Mouse (Mus musculus): ENCODE measurements around the gene Slc3a2. TPM values are rescaled to one million over a fixed set of nuclear protein-coding genes. Genes with fewer than 3 reads are reported as not detected.
A peak's percentile ranks its signal among the peaks of the same experiment; 100 is the strongest.

Slc3a2 gene
- polyA plus RNA-seq, 1 experiment = 214 TPM

DNA sequence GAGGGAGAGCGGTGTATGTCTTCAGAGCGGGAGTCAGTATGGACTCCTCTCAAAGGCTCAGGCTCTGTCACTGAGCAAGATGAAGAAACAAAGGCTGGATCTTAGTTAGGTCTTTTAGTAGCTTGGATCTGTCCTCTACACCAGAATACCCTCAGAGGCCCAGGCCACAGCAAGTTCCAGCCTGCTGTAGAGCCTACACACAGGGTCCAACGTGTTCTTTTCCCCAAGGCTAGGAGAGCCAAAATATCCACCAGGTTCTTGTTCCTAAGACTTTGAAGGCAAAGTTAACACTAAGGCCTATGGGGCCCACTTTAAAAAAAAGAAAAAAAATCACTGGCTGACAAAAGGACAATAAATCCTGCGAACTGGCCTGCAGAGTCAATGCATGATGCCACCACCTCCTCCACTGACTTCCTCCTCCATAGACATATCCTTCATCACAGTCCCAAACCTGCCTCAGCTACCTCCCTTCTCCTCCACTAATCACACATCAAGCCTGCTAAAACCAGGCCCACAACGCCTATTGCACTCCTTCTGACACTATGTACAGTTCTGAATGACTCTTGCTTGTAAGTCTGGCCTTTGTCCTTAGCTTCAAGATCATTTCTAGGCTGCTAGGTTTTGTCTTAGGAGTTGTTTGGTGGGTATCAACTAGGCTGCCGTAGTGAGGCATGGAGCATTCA, 18.0 kb downstream of the Slc3a2 start:
- DNase-seq = no peak
- TF ChIP-seq POLR2A (IDR thresholded peaks at IDR 0.05; ENCODE audit: borderline replicate concordance, insufficient read depth, low read length) (no peak), CTCF (IDR thresholded peaks at IDR 0.05; ENCODE audit: borderline replicate concordance, insufficient read depth, low read depth, low read length) (no peak)
- no peak overlapping the region for H3K27ac ChIP-seq (ENCODE audit: insufficient read depth, low read length)
- WGBS = 75% methylated on average over 6 of the region's 6 CpGs
- no peaks in the 10 kb centered on the region for H3K27me3 ChIP-seq (ENCODE audit: control insufficient read depth, insufficient read depth, low read length)
- H3K4me1 ChIP-seq (ENCODE audit: control insufficient read depth, insufficient read depth, low read length) = no peaks in the 10 kb centered on the region
- no peak overlapping the region for H3K4me3 ChIP-seq (replicated peaks; ENCODE audit: insufficient read depth, low read depth, low read length)

- no peaks in the 10 kb centered on the region for H3K4me1 ChIP-seq (ENCODE audit: control insufficient read depth, insufficient read depth, low read length)
- H3K27me3 ChIP-seq (ENCODE audit: control insufficient read depth, insufficient read depth, low read length) = no peaks in the 10 kb centered on the region
- no peak overlapping the region for H3K4me3 ChIP-seq (replicated peaks; ENCODE audit: insufficient read depth, low read depth, low read length)
- WGBS = 39% methylated on average over 4 of the region's 4 CpGs
- DNase-seq = no peak
- TF ChIP-seq POLR2A (IDR thresholded peaks at IDR 0.05; ENCODE audit: borderline replicate concordance, insufficient read depth, low read length) (no peak), CTCF (IDR thresholded peaks at IDR 0.05; ENCODE audit: borderline replicate concordance, insufficient read depth, low read depth, low read length) (no peak)
- H3K27ac ChIP-seq (ENCODE audit: insufficient read depth, low read length) = no peak overlapping the region
Measured at GRCm38 (mm10) chr19:8703571-8703970, 19.6 kb downstream of the Slc3a2 start.

DNA sequence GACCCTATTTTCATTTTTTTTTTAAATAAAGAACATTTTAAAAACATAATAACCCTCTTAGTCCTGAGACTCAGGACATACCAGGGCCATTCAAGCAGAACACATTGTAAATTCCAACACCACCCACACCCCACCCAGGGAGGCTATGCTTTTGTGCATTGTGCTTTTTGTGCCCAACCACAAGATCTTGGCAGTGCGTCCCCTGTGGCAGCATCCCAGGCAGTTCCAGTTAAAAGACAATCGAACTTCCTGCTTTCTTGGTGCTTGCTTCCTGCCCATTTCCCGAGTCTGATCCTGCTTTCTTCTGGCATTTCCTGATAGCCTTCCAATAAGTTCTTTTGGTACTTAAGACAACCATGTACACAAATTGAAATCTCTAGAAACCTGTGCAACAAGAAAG, 20.7 kb downstream of the Slc3a2 start:
- Histone ChIP-seq H3K4me3 (replicated peaks; ENCODE audit: insufficient read depth, low read depth, low read length) (no peak overlapping the region), H3K27me3 (ENCODE audit: control insufficient read depth, insufficient read depth, low read length) (no peaks in the 10 kb centered on the region), H3K4me1 (ENCODE audit: control insufficient read depth, insufficient read depth, low read length) (no peaks in the 10 kb centered on the region), H3K27ac (ENCODE audit: insufficient read depth, low read length) (no peak overlapping the region)
- WGBS = 27% methylated on average over 3 of the region's 3 CpGs
- TF ChIP-seq CTCF (IDR thresholded peaks at IDR 0.05; ENCODE audit: borderline replicate concordance, insufficient read depth, low read depth, low read length) (no peak), POLR2A (IDR thresholded peaks at IDR 0.05; ENCODE audit: borderline replicate concordance, insufficient read depth, low read length) (no peak)
- no peak for DNase-seq

DNA sequence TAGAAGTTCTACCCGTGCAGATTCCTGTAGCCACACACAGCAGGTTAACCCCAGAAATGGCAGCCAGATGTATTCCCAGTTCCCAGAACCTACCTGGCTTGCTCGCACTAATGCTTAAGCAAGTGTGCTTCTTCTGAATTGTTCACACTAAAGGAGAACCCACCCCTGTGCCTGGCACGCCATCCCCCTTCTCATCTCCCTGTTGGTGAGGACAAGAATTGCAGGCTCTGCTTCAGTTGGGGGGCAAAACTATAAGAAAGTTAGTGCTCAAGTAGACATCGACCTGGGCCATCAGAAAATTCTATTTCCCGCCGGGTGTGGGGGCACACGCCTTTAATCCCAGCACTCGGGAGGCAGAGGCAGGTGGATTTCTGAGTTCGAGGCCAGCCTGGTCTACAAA, 23.5 kb downstream of the Slc3a2 start:
- no peak for TF ChIP-seq POLR2A (IDR thresholded peaks at IDR 0.05; ENCODE audit: borderline replicate concordance, insufficient read depth, low read length)
- no peak for TF ChIP-seq CTCF (IDR thresholded peaks at IDR 0.05; ENCODE audit: borderline replicate concordance, insufficient read depth, low read depth, low read length)
- 72% methylated on average over 9 of the region's 9 CpGs for WGBS
- no peaks in the 10 kb centered on the region for H3K4me1 ChIP-seq (ENCODE audit: control insufficient read depth, insufficient read depth, low read length)

GRCm38 (mm10) chr19:8695330-8695729, 27.8 kb downstream of the Slc3a2 start:
- no peak for DNase-seq
- no peak for TF ChIP-seq POLR2A (IDR thresholded peaks at IDR 0.05; ENCODE audit: borderline replicate concordance, insufficient read depth, low read length)
- peak; percentile 15; the same call in 1 of the 2 replicates for TF ChIP-seq CTCF (IDR thresholded peaks at IDR 0.05; ENCODE audit: borderline replicate concordance, insufficient read depth, low read depth, low read length)
- no peak overlapping the region for H3K27ac ChIP-seq (ENCODE audit: insufficient read depth, low read length)
- no peak overlapping the region for H3K4me3 ChIP-seq (replicated peaks; ENCODE audit: insufficient read depth, low read depth, low read length)
- no peaks in the 10 kb centered on the region for H3K4me1 ChIP-seq (ENCODE audit: control insufficient read depth, insufficient read depth, low read length)
- no peaks in the 10 kb centered on the region for H3K27me3 ChIP-seq (ENCODE audit: control insufficient read depth, insufficient read depth, low read length)
- 57% methylated on average over 6 of the region's 6 CpGs for WGBS

More for the DNA sequence above, 23.5 kb downstream of the Slc3a2 start:
- no peak for DNase-seq
- no peak overlapping the region for H3K4me3 ChIP-seq (replicated peaks; ENCODE audit: insufficient read depth, low read depth, low read length)
- no peak overlapping the region for H3K27ac ChIP-seq (ENCODE audit: insufficient read depth, low read length)
- H3K27me3 ChIP-seq (ENCODE audit: control insufficient read depth, insufficient read depth, low read length) = no peaks in the 10 kb centered on the region

GRCm38 (mm10) chr19:8692740-8693139, 30.4 kb downstream of the Slc3a2 start:
- H3K4me3 ChIP-seq (replicated peaks; ENCODE audit: insufficient read depth, low read depth, low read length) = no peak overlapping the region
- no peaks in the 10 kb centered on the region for H3K27me3 ChIP-seq (ENCODE audit: control insufficient read depth, insufficient read depth, low read length)
- H3K4me1 ChIP-seq (ENCODE audit: control insufficient read depth, insufficient read depth, low read length) = no peaks in the 10 kb centered on the region
- 66% methylated on average over 5 of the region's 5 CpGs for WGBS
- TF ChIP-seq POLR2A (IDR thresholded peaks at IDR 0.05; ENCODE audit: borderline replicate concordance, insufficient read depth, low read length) (no peak), CTCF (IDR thresholded peaks at IDR 0.05; ENCODE audit: borderline replicate concordance, insufficient read depth, low read depth, low read length) (no peak)
- DNase-seq = no peak
- no peak overlapping the region for H3K27ac ChIP-seq (ENCODE audit: insufficient read depth, low read length)

DNA sequence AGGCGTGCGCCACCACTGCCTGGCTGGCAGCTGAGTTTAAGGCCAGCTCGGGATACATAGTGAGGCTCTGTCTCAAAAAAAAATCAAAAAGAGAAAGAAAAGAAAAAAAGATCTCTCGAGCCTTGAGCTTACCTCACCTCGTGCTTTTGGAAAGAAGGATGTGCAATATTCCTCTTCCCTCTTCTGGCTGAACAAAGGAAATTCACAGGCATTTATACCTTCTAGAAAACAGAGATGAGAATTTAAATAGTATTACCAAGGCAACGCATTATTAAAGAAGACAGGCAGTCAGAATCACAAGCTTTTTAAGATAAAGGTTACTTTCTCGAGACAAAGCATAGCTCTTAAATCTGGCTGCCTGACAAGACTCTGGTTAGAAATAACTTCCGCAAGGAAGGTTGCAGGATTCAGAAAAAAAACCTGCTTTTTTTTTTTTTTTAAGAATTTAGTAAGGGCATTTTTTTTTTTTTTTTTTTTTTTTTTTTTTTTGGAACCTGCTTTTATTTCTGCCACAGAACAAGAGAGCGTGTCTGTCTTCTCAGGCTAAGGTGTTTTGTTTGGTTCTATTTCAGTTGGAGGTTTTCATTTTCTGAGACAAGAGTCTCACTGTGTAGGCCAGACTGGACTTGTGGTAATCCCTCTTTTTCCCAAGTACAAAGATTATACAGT, 31.2 kb downstream of the Slc3a2 start:
- H3K4me1 ChIP-seq (ENCODE audit: control insufficient read depth, insufficient read depth, low read length) = no peaks in the 10 kb centered on the region
- TF ChIP-seq POLR2A (IDR thresholded peaks at IDR 0.05; ENCODE audit: borderline replicate concordance, insufficient read depth, low read length) (no peak), CTCF (IDR thresholded peaks at IDR 0.05; ENCODE audit: borderline replicate concordance, insufficient read depth, low read depth, low read length) (no peak)
- no peak for DNase-seq
- no peak overlapping the region for H3K27ac ChIP-seq (ENCODE audit: insufficient read depth, low read length)
- WGBS = 52% methylated on average over 9 of the region's 9 CpGs
- H3K27me3 ChIP-seq (ENCODE audit: control insufficient read depth, insufficient read depth, low read length) = no peaks in the 10 kb centered on the region
- H3K4me3 ChIP-seq (replicated peaks; ENCODE audit: insufficient read depth, low read depth, low read length) = no peak overlapping the region

DNA sequence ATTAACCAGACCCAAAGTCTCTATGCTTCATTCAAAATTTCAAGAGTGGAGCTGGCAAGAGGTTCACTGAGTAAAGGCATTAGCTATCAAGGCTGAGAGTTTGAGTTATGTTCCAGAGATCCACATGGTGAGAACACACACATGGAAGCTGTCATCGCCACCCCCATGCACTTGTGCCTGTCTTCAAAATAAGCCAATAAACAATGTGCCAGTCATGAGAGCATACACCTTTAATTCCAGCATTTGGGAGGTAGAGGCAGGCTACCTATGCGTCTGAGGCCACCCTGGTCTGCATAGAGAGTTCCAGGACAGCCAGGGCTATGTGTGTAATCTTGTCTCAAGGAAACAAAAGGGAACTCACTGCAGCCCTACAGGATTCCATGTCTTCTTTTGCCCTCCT, 39.5 kb downstream of the Slc3a2 start:
- Histone ChIP-seq H3K27ac (ENCODE audit: insufficient read depth, low read length) (no peak overlapping the region), H3K4me1 (ENCODE audit: control insufficient read depth, insufficient read depth, low read length) (no peaks in the 10 kb centered on the region), H3K27me3 (ENCODE audit: control insufficient read depth, insufficient read depth, low read length) (no peaks in the 10 kb centered on the region), H3K4me3 (replicated peaks; ENCODE audit: insufficient read depth, low read depth, low read length) (no peak overlapping the region)
- no peak for TF ChIP-seq POLR2A (IDR thresholded peaks at IDR 0.05; ENCODE audit: borderline replicate concordance, insufficient read depth, low read length)
- no peak for TF ChIP-seq CTCF (IDR thresholded peaks at IDR 0.05; ENCODE audit: borderline replicate concordance, insufficient read depth, low read depth, low read length)
- no peak for DNase-seq
- WGBS = 65% methylated on average over 2 of the region's 2 CpGs
